Mouse (Mus musculus): ENCODE measurements around the gene S100a16. TPM values are rescaled to one million over a fixed set of nuclear protein-coding genes. Genes with fewer than 3 reads are reported as not detected.

S100a16 gene
- total and polyA plus RNA-seq, 2 experiments = 40.1 to 40.7 TPM

GRCm38 (mm10) chr3:90575320-90575719 is 38.3 kb downstream of the S100a16 start:
- Histone ChIP-seq H3K4me1 (ENCODE audit: control insufficient read depth, insufficient read depth, low read length) (no peaks in the 10 kb centered on the region), H3K36me3 (ENCODE audit: control insufficient read depth, insufficient read depth, low read length) (no peaks in the 10 kb centered on the region), H3K27me3 (ENCODE audit: control insufficient read depth, insufficient read depth, low read length) (no peaks in the 10 kb centered on the region; the same call in 1 of the 2 replicates), H3K27ac (replicated peaks; ENCODE audit: insufficient read depth, low read depth, low read length) (no peak overlapping the region), H3K79me2 (ENCODE audit: control insufficient read depth, insufficient read depth, low read length) (no peaks in the 10 kb centered on the region), H3K9ac (ENCODE audit: low read depth, low read length) (no peak overlapping the region), H3K4me3 (ENCODE audit: insufficient read depth, low read depth, low read length) (no peak overlapping the region)
- TF ChIP-seq CTCF (IDR thresholded peaks at IDR 0.05; ENCODE audit: low read depth, low read length) = no peak
- TF ChIP-seq POLR2A (IDR thresholded peaks at IDR 0.05; ENCODE audit: extremely low read depth, insufficient read depth, low read length) = no peak
- WGBS = 63% methylated on average over 3 of the region's 3 CpGs
- DNase-seq (ENCODE audit: extremely low read depth, low read depth, low spot score) = no peak

- H3K79me2 ChIP-seq (ENCODE audit: control insufficient read depth, insufficient read depth, low read length) = no peaks in the 10 kb centered on the region
- H3K4me3 ChIP-seq (ENCODE audit: insufficient read depth, low read depth, low read length) = no peak overlapping the region
- no peaks in the 10 kb centered on the region; the same call in 1 of the 2 replicates for H3K27me3 ChIP-seq (ENCODE audit: control insufficient read depth, insufficient read depth, low read length)
- TF ChIP-seq POLR2A (IDR thresholded peaks at IDR 0.05; ENCODE audit: extremely low read depth, insufficient read depth, low read length) = no peak
- TF ChIP-seq CTCF (IDR thresholded peaks at IDR 0.05; ENCODE audit: low read depth, low read length) = no peak
- DNase-seq (ENCODE audit: extremely low read depth, low read depth, low spot score) = no peak
- no peaks in the 10 kb centered on the region for H3K36me3 ChIP-seq (ENCODE audit: control insufficient read depth, insufficient read depth, low read length)
- no peak overlapping the region for H3K27ac ChIP-seq (replicated peaks; ENCODE audit: insufficient read depth, low read depth, low read length)
- H3K9ac ChIP-seq (ENCODE audit: low read depth, low read length) = no peak overlapping the region
- H3K4me1 ChIP-seq (ENCODE audit: control insufficient read depth, insufficient read depth, low read length) = no peaks in the 10 kb centered on the region
- WGBS = 73% methylated on average over 10 of the region's 10 CpGs
Observed at GRCm38 (mm10) chr3:90576351-90577001, 39.4 kb downstream of the S100a16 start.

- Histone ChIP-seq H3K27me3 (ENCODE audit: control insufficient read depth, insufficient read depth, low read length) (no peaks in the 10 kb centered on the region), H3K79me2 (ENCODE audit: control insufficient read depth, insufficient read depth, low read length) (no peaks in the 10 kb centered on the region), H3K4me3 (ENCODE audit: insufficient read depth, low read depth, low read length) (no peak overlapping the region), H3K36me3 (ENCODE audit: control insufficient read depth, insufficient read depth, low read length) (no peaks in the 10 kb centered on the region), H3K4me1 (ENCODE audit: control insufficient read depth, insufficient read depth, low read length) (no peaks in the 10 kb centered on the region), H3K9ac (ENCODE audit: low read depth, low read length) (no peak overlapping the region), H3K27ac (replicated peaks; ENCODE audit: insufficient read depth, low read depth, low read length) (no peak overlapping the region)
- no peak for TF ChIP-seq POLR2A (IDR thresholded peaks at IDR 0.05; ENCODE audit: extremely low read depth, insufficient read depth, low read length)
- TF ChIP-seq CTCF (IDR thresholded peaks at IDR 0.05; ENCODE audit: low read depth, low read length) = no peak
- 78% methylated on average over 7 of the region's 7 CpGs for WGBS
- no peak for DNase-seq (ENCODE audit: extremely low read depth, low read depth, low spot score)
Observed at GRCm38 (mm10) chr3:90579433-90579832, 42.4 kb downstream of the S100a16 start.

- WGBS = 96% methylated on average over 5 of the region's 5 CpGs
- DNase-seq (ENCODE audit: extremely low read depth, low read depth, low spot score) = no peak
- Histone ChIP-seq H3K79me2 (ENCODE audit: control insufficient read depth, insufficient read depth, low read length) (no peaks in the 10 kb centered on the region), H3K4me3 (ENCODE audit: insufficient read depth, low read depth, low read length) (no peak overlapping the region), H3K4me1 (ENCODE audit: control insufficient read depth, insufficient read depth, low read length) (no peaks in the 10 kb centered on the region), H3K27ac (replicated peaks; ENCODE audit: insufficient read depth, low read depth, low read length) (no peak overlapping the region), H3K27me3 (ENCODE audit: control insufficient read depth, insufficient read depth, low read length) (no peaks in the 10 kb centered on the region), H3K36me3 (ENCODE audit: control insufficient read depth, insufficient read depth, low read length) (no peaks in the 10 kb centered on the region), H3K9ac (ENCODE audit: low read depth, low read length) (no peak overlapping the region)
- no peak for TF ChIP-seq CTCF (IDR thresholded peaks at IDR 0.05; ENCODE audit: low read depth, low read length)
- TF ChIP-seq POLR2A (IDR thresholded peaks at IDR 0.05; ENCODE audit: extremely low read depth, insufficient read depth, low read length) = no peak
Observed at GRCm38 (mm10) chr3:90581141-90581540, 44.1 kb downstream of the S100a16 start.

GRCm38 (mm10) chr3:90582156-90582555 is 45.1 kb downstream of the S100a16 start:
- Histone ChIP-seq H3K27ac (replicated peaks; ENCODE audit: insufficient read depth, low read depth, low read length) (no peak overlapping the region), H3K79me2 (ENCODE audit: control insufficient read depth, insufficient read depth, low read length) (no peaks in the 10 kb centered on the region), H3K36me3 (ENCODE audit: control insufficient read depth, insufficient read depth, low read length) (no peaks in the 10 kb centered on the region), H3K4me1 (ENCODE audit: control insufficient read depth, insufficient read depth, low read length) (no peaks in the 10 kb centered on the region), H3K27me3 (ENCODE audit: control insufficient read depth, insufficient read depth, low read length) (no peaks in the 10 kb centered on the region), H3K4me3 (ENCODE audit: insufficient read depth, low read depth, low read length) (no peak overlapping the region), H3K9ac (ENCODE audit: low read depth, low read length) (no peak overlapping the region)
- no peak for DNase-seq (ENCODE audit: extremely low read depth, low read depth, low spot score)
- TF ChIP-seq CTCF (IDR thresholded peaks at IDR 0.05; ENCODE audit: low read depth, low read length) = no peak
- TF ChIP-seq POLR2A (IDR thresholded peaks at IDR 0.05; ENCODE audit: extremely low read depth, insufficient read depth, low read length) = no peak
- WGBS = 100% methylated on average over 1 of the region's 1 CpGs

GRCm38 (mm10) chr3:90582556-90582955 is 45.5 kb downstream of the S100a16 start:
- H3K4me1 ChIP-seq (ENCODE audit: control insufficient read depth, insufficient read depth, low read length) = no peaks in the 10 kb centered on the region
- H3K9ac ChIP-seq (ENCODE audit: low read depth, low read length) = no peak overlapping the region
- DNase-seq (ENCODE audit: extremely low read depth, low read depth, low spot score) = no peak
- TF ChIP-seq CTCF (IDR thresholded peaks at IDR 0.05; ENCODE audit: low read depth, low read length) = no peak
- no peak for TF ChIP-seq POLR2A (IDR thresholded peaks at IDR 0.05; ENCODE audit: extremely low read depth, insufficient read depth, low read length)
- no peak overlapping the region for H3K4me3 ChIP-seq (ENCODE audit: insufficient read depth, low read depth, low read length)
- H3K36me3 ChIP-seq (ENCODE audit: control insufficient read depth, insufficient read depth, low read length) = no peaks in the 10 kb centered on the region
- H3K27me3 ChIP-seq (ENCODE audit: control insufficient read depth, insufficient read depth, low read length) = no peaks in the 10 kb centered on the region
- 88% methylated on average over 4 of the region's 4 CpGs for WGBS
- H3K79me2 ChIP-seq (ENCODE audit: control insufficient read depth, insufficient read depth, low read length) = no peaks in the 10 kb centered on the region
- no peak overlapping the region for H3K27ac ChIP-seq (replicated peaks; ENCODE audit: insufficient read depth, low read depth, low read length)
